Mouse (Mus musculus): ENCODE results near the gene Id3. TPM values are rescaled to one million over a fixed set of nuclear protein-coding genes. Genes with fewer than 3 reads are reported as not detected.

Gene Id3
- total and polyA plus RNA-seq, 2 experiments from 2014 or later = 134 to 177 TPM

GRCm38 (mm10) chr4:136135874-136136728 is 7.2 kb upstream of the Id3 start:
- DNase-seq (no peak), ATAC-seq (0 out of 2 replicates have a peak, but pooled peaks have one; percentile 8)
- no peaks in the 10 kb centered on the region for H3K36me3 ChIP-seq (ENCODE audit: insufficient read depth)
- H3K4me1 ChIP-seq (ENCODE audit: insufficient read depth) = peaks cover 25% of the 10 kb centered on the region; the same call in 1 of the 2 replicates
- WGBS = 35% methylated on average over 9 of the region's 9 CpGs
- H3K27ac ChIP-seq (ENCODE audit: low read depth, low read length) = peak overlapping the region; percentile 91
- H3K4me2 ChIP-seq (ENCODE audit: low read depth) = peak overlapping the region; percentile 86
- H3K9me3 ChIP-seq (ENCODE audit: low read length) = no peaks in the 10 kb centered on the region
- TF ChIP-seq CTCF (IDR thresholded peaks at IDR 0.05; ENCODE audit: low read depth) = peak; percentile 44
- no peaks in the 10 kb centered on the region for H3K27me3 ChIP-seq (ENCODE audit: insufficient read depth, low read length)
- peak overlapping the region; percentile 49 for H3K4me3 ChIP-seq (ENCODE audit: low read depth, low read length)
- H3K9ac ChIP-seq = peak overlapping the region; percentile 66

GRCm38 (mm10) chr4:136139326-136140110 is 3.8 kb upstream of the Id3 start:
- Histone ChIP-seq H3K9me3 (ENCODE audit: low read length) (no peaks in the 10 kb centered on the region), H3K27ac (ENCODE audit: low read depth, low read length) (peak overlapping the region; percentile 68), H3K4me3 (ENCODE audit: low read depth, low read length) (no peak overlapping the region), H3K36me3 (ENCODE audit: insufficient read depth) (no peaks in the 10 kb centered on the region), H3K4me1 (ENCODE audit: insufficient read depth) (peaks cover 24% of the 10 kb centered on the region; the same call in 1 of the 2 replicates), H3K9ac (0 out of 2 replicates have a peak overlapping the region, but pooled peaks have one; percentile 6), H3K27me3 (ENCODE audit: insufficient read depth, low read length) (no peaks in the 10 kb centered on the region), H3K4me2 (ENCODE audit: low read depth) (peak overlapping the region; percentile 49; the same call in 1 of the 2 replicates)
- no peak for TF ChIP-seq CTCF (IDR thresholded peaks at IDR 0.05; ENCODE audit: low read depth)
- DNase-seq (no peak), ATAC-seq (no peak)
- 60% methylated on average over 17 of the region's 17 CpGs for WGBS

GRCm38 (mm10) chr4:136140327-136141250 is 2.7 kb upstream of the Id3 start:
- H3K9me3 ChIP-seq (ENCODE audit: low read length) = no peaks in the 10 kb centered on the region
- H3K4me1 ChIP-seq (ENCODE audit: insufficient read depth) = peaks cover 14% of the 10 kb centered on the region; the same call in 1 of the 2 replicates
- ATAC-seq (peak; percentile 81), DNase-seq (peak; percentile 78)
- H3K36me3 ChIP-seq (ENCODE audit: insufficient read depth) = no peaks in the 10 kb centered on the region
- 10% methylated on average over 31 of the region's 31 CpGs for WGBS
- peak overlapping the region; percentile 49 for H3K4me2 ChIP-seq (ENCODE audit: low read depth)
- H3K9ac ChIP-seq = no peak overlapping the region
- H3K27ac ChIP-seq (ENCODE audit: low read depth, low read length) = peak overlapping the region; percentile 68
- TF ChIP-seq CTCF (IDR thresholded peaks at IDR 0.05; ENCODE audit: low read depth) = peak; percentile 23; the same call in 1 of the 2 replicates
- peak overlapping the region; percentile 14; the same call in 1 of the 2 replicates for H3K4me3 ChIP-seq (ENCODE audit: low read depth, low read length)
- 0 out of 2 replicates have a peak, but pooled peaks cover 5% of the 10 kb centered on the region for H3K27me3 ChIP-seq (ENCODE audit: insufficient read depth, low read length)

GRCm38 (mm10) chr4:136142267-136143192 is 767 bp upstream of the Id3 start:
- no peak for TF ChIP-seq CTCF (IDR thresholded peaks at IDR 0.05; ENCODE audit: low read depth)
- 18% methylated on average over 17 of the region's 17 CpGs for WGBS
- H3K4me2 ChIP-seq (ENCODE audit: low read depth) = peak overlapping the region; percentile 59
- H3K27me3 ChIP-seq (ENCODE audit: insufficient read depth, low read length) = 0 out of 2 replicates have a peak, but pooled peaks cover 17% of the 10 kb centered on the region
- no peaks in the 10 kb centered on the region for H3K9me3 ChIP-seq (ENCODE audit: low read length)
- H3K4me3 ChIP-seq (ENCODE audit: low read depth, low read length) = no peak overlapping the region; the same call in 1 of the 2 replicates
- DNase-seq (no peak), ATAC-seq (no peak)
- peaks cover 6% of the 10 kb centered on the region; the same call in 1 of the 2 replicates for H3K4me1 ChIP-seq (ENCODE audit: insufficient read depth)
- H3K27ac ChIP-seq (ENCODE audit: low read depth, low read length) = peak overlapping the region; percentile 41
- H3K9ac ChIP-seq = 0 out of 2 replicates have a peak overlapping the region, but pooled peaks have one; percentile 54
- no peaks in the 10 kb centered on the region for H3K36me3 ChIP-seq (ENCODE audit: insufficient read depth)

GRCm38 (mm10) chr4:136144126-136144926 is 1.0 kb downstream of the Id3 start:
- DNase-seq (no peak), ATAC-seq (no peak)
- 0 out of 2 replicates have a peak, but pooled peaks cover 17% of the 10 kb centered on the region for H3K27me3 ChIP-seq (ENCODE audit: insufficient read depth, low read length)
- peaks cover 9% of the 10 kb centered on the region; the same call in 1 of the 2 replicates for H3K4me1 ChIP-seq (ENCODE audit: insufficient read depth)
- TF ChIP-seq CTCF (IDR thresholded peaks at IDR 0.05; ENCODE audit: low read depth) = no peak
- no peaks in the 10 kb centered on the region for H3K9me3 ChIP-seq (ENCODE audit: low read length)
- H3K9ac ChIP-seq = peak overlapping the region; percentile 54
- peak overlapping the region; percentile 68 for H3K27ac ChIP-seq (ENCODE audit: low read depth, low read length)
- 2% methylated on average over 50 of the region's 50 CpGs for WGBS
- H3K4me2 ChIP-seq (ENCODE audit: low read depth) = peak overlapping the region; percentile 59
- peak overlapping the region; percentile 39 for H3K4me3 ChIP-seq (ENCODE audit: low read depth, low read length)
- H3K36me3 ChIP-seq (ENCODE audit: insufficient read depth) = no peaks in the 10 kb centered on the region

Data from forebrain, postnatal 0 days (tissue).